Mouse (Mus musculus) cerebral cortex, adult 2 months (tissue): ENCODE measurements around the gene Mdk.

Source experiments
- WGBS: fragments of 180-500 bp; shearing (Covaris S2); methylation state at CpG from one replicate; pipeline ENCODE4 v1.1.7; 2018; 5-methylcytosine and 5-hydroxymethylcytosine counted together

Mdk gene

GRCm38 (mm10) chr2:91932160-91932711 is at the start of gene Mdk:
Mdk (minus strand) TSS chr2:91932297.
- 24% methylated on average over 16 of the region's 16 CpGs for WGBS

GRCm38 (mm10) chr2:91980830-91981229 is 48.7 kb upstream of the Mdk start:
- 87% methylated on average over 5 of the region's 5 CpGs for WGBS

- WGBS: 42% methylated on average over 4 of the region's 4 CpGs
These were observed 48.1 kb upstream of the Mdk start for GRCm38 (mm10) chr2:91980245-91980644.

GRCm38 (mm10) chr2:91978547-91978946 is 46.5 kb upstream of the Mdk start:
- 31% methylated on average over 2 of the region's 2 CpGs for WGBS

- 76% methylated on average over 4 of the region's 4 CpGs for WGBS
These were observed 45.9 kb upstream of the Mdk start for GRCm38 (mm10) chr2:91977960-91978359.

- 2% methylated on average over 79 of the region's 79 CpGs for WGBS
These were observed 43.8 kb upstream of the Mdk start, which contains the start of gene Dgkz for GRCm38 (mm10) chr2:91975581-91976541. Dgkz (minus strand) TSS chr2:91975864.

- 43% methylated on average over 7 of the region's 7 CpGs for WGBS
These were observed 41.5 kb upstream of the Mdk start for GRCm38 (mm10) chr2:91973416-91974135.

GRCm38 (mm10) chr2:91972121-91972566 is 40.0 kb upstream of the Mdk start:
- 40% methylated on average over 13 of the region's 13 CpGs for WGBS

- 9% methylated on average over 21 of the region's 21 CpGs for whole genome bisulfite sequencing
These were observed 39.4 kb upstream of the Mdk start for GRCm38 (mm10) chr2:91971231-91972097.

- 60% methylated on average over 11 of the region's 11 CpGs for WGBS
These were observed 35.9 kb upstream of the Mdk start for GRCm38 (mm10) chr2:91967962-91968361.

- WGBS: 89% methylated on average over 5 of the region's 5 CpGs
These were observed 34.3 kb upstream of the Mdk start for GRCm38 (mm10) chr2:91966367-91966766.

- WGBS: 57% methylated on average over 20 of the region's 20 CpGs
These were observed 33.3 kb upstream of the Mdk start for GRCm38 (mm10) chr2:91965417-91965816.

GRCm38 (mm10) chr2:91964610-91965204 is 32.6 kb upstream of the Mdk start:
- 69% methylated on average over 3 of the region's 3 CpGs for WGBS

GRCm38 (mm10) chr2:91963443-91963932 is 31.4 kb upstream of the Mdk start:
- WGBS: under 1% methylated on average over 57 of the region's 57 CpGs

GRCm38 (mm10) chr2:91962864-91963401 is 30.8 kb upstream of the Mdk start:
- under 1% methylated on average over 39 of the region's 39 CpGs for WGBS

- 35% methylated on average over 4 of the region's 4 CpGs for WGBS
These were observed 30.0 kb upstream of the Mdk start for GRCm38 (mm10) chr2:91961901-91962761.

GRCm38 (mm10) chr2:91960459-91960858 is 28.4 kb upstream of the Mdk start:
- WGBS: 56% methylated on average over 5 of the region's 5 CpGs

GRCm38 (mm10) chr2:91959544-91960410 is 27.7 kb upstream of the Mdk start:
- 42% methylated on average over 11 of the region's 11 CpGs for WGBS
